Mouse (Mus musculus) thymus, adult 2 months (tissue): ENCODE measurements around the gene Srp9. TPM values are rescaled to one million over a fixed set of nuclear protein-coding genes. Genes with fewer than 3 reads are reported as not detected.

Experiments used
- DNase-seq: peaks from one replicate; pipeline ENCODE4 v3.0.0; 2021
- H3K27ac ChIP-seq: fragments of 200-500 bp; 2 replicates; pipeline ENCODE4 v1.5.1; 2012; ENCODE audit warnings: low read length, control low read depth; ENCODE audit not compliant: control insufficient read depth, insufficient read depth
- H3K27me3 ChIP-seq: fragments of 200-500 bp; 2 replicates; pipeline ENCODE4 v1.6.1; 2012; ENCODE audit warnings: mild to moderate bottlenecking, low read length, moderate library complexity, mixed read lengths; ENCODE audit not compliant: control insufficient read depth, insufficient read depth
- H3K36me3 ChIP-seq: fragments of 200-500 bp; 2 replicates; pipeline ENCODE4 v1.6.1; 2012; ENCODE audit warnings: mild to moderate bottlenecking, low read length, moderate library complexity; ENCODE audit not compliant: control insufficient read depth, insufficient read depth
- H3K4me1 ChIP-seq: fragments of 200-500 bp; replicated peaks from 2 replicates; pipeline ENCODE4 v1.6.1; 2012; ENCODE audit warnings: low read length; ENCODE audit not compliant: control insufficient read depth, insufficient read depth
- H3K4me3 ChIP-seq: fragments of 200-500 bp; 2 replicates; pipeline ENCODE4 v1.5.1; 2012; ENCODE audit warnings: mild to moderate bottlenecking, low read length, control low read depth, moderate library complexity; ENCODE audit not compliant: control insufficient read depth, insufficient read depth
- CTCF ChIP-seq: fragments of 200-500 bp; IDR thresholded peaks from 2 replicates; pipeline ENCODE4 v1.5.1; 2012; ENCODE audit warnings: mild to moderate bottlenecking, control low read depth, low read length, moderate library complexity, borderline replicate concordance; ENCODE audit not compliant: control insufficient read depth, poor library complexity, insufficient read depth; ENCODE audit errors: extremely low read depth
- POLR2A ChIP-seq: fragments of 200-500 bp; IDR thresholded peaks from 2 replicates; pipeline ENCODE4 v1.6.1; 2012; ENCODE audit warnings: mild to moderate bottlenecking, low read length, control low read depth, moderate library complexity; ENCODE audit not compliant: control insufficient read depth, poor library complexity, insufficient read depth; ENCODE audit errors: extremely low read depth
- WGBS: fragments of 180-500 bp; shearing (Covaris S2); methylation state at CpG from one replicate; pipeline ENCODE4 v1.1.7; 2018; 5-methylcytosine and 5-hydroxymethylcytosine counted together
- polyA plus RNA-seq: library from polyadenylated mRNA; depleted of rRNA; stranded (reverse); fragments of >200 nt; gene quantifications from 2 replicates; pipeline ENCODE4 v1.2.3, GENCODE M21; 2012

Gene Srp9
- polyA plus RNA-seq, 1 experiment, result 53.6 TPM

GRCm38 (mm10) chr1:182101468-182101867 is 23.1 kb upstream of the Srp9 start:
- TF ChIP-seq POLR2A, result no peak
- no peak for TF ChIP-seq CTCF
- Histone ChIP-seq H3K4me1 (peaks cover 7% of the 10 kb centered on the region; the same call in 1 of the 2 replicates), H3K4me3 (no peak overlapping the region), H3K27me3 (no peaks in the 10 kb centered on the region), H3K36me3 (no peaks in the 10 kb centered on the region), H3K27ac (no peak overlapping the region)
- DNase-seq, result no peak
- WGBS, result 87% methylated on average over 4 of the region's 4 CpGs

GRCm38 (mm10) chr1:182102706-182103105 is 21.8 kb upstream of the Srp9 start:
- Histone ChIP-seq H3K27me3 (no peaks in the 10 kb centered on the region), H3K27ac (no peak overlapping the region), H3K4me3 (no peak overlapping the region), H3K36me3 (no peaks in the 10 kb centered on the region), H3K4me1 (0 out of 2 replicates have a peak, but pooled peaks cover 4% of the 10 kb centered on the region)
- DNase-seq, result no peak
- TF ChIP-seq CTCF, result no peak

GRCm38 (mm10) chr1:182103436-182103835 is 21.1 kb upstream of the Srp9 start:
- H3K4me1 ChIP-seq, result peaks cover 8% of the 10 kb centered on the region
- H3K27ac ChIP-seq, result no peak overlapping the region
- TF ChIP-seq CTCF (no peak), POLR2A (no peak)
- DNase-seq, result no peak
- 95% methylated on average over 11 of the region's 11 CpGs for WGBS
- no peaks in the 10 kb centered on the region for H3K27me3 ChIP-seq
- H3K4me3 ChIP-seq, result no peak overlapping the region
- no peaks in the 10 kb centered on the region for H3K36me3 ChIP-seq

GRCm38 (mm10) chr1:182105023-182105422 is 19.5 kb upstream of the Srp9 start:
- H3K4me3 ChIP-seq, result no peak overlapping the region
- no peak for TF ChIP-seq POLR2A
- no peak for TF ChIP-seq CTCF
- H3K4me1 ChIP-seq, result peaks cover 14% of the 10 kb centered on the region
- no peaks in the 10 kb centered on the region for H3K36me3 ChIP-seq
- DNase-seq, result no peak
- H3K27ac ChIP-seq, result no peak overlapping the region
- no peaks in the 10 kb centered on the region for H3K27me3 ChIP-seq
- 88% methylated on average over 3 of the region's 3 CpGs for WGBS

GRCm38 (mm10) chr1:182107251-182107650 is 17.3 kb upstream of the Srp9 start:
- WGBS, result 98% methylated on average over 9 of the region's 9 CpGs
- DNase-seq, result no peak

GRCm38 (mm10) chr1:182108397-182109099 is 16.0 kb upstream of the Srp9 start:
- no peaks in the 10 kb centered on the region for H3K27me3 ChIP-seq
- H3K4me1 ChIP-seq, result peaks cover 16% of the 10 kb centered on the region
- H3K27ac ChIP-seq, result no peak overlapping the region; the same call in 1 of the 2 replicates
- no peaks in the 10 kb centered on the region for H3K36me3 ChIP-seq
- DNase-seq, result peak; percentile 21
- no peak for TF ChIP-seq POLR2A
- TF ChIP-seq CTCF, result no peak
- 0 out of 2 replicates have a peak overlapping the region, but pooled peaks have one; percentile 13 for H3K4me3 ChIP-seq
- 8% methylated on average over 13 of the region's 13 CpGs for WGBS

More at GRCm38 (mm10) chr1:182107251-182107650, 17.3 kb upstream of the Srp9 start:
- peaks cover 20% of the 10 kb centered on the region for H3K4me1 ChIP-seq
- H3K27ac ChIP-seq, result no peak overlapping the region
- H3K27me3 ChIP-seq, result no peaks in the 10 kb centered on the region
- TF ChIP-seq CTCF (no peak), POLR2A (no peak)
- no peaks in the 10 kb centered on the region for H3K36me3 ChIP-seq
- H3K4me3 ChIP-seq, result no peak overlapping the region

GRCm38 (mm10) chr1:182110185-182110584 is 14.4 kb upstream of the Srp9 start:
- Histone ChIP-seq H3K27ac (no peak overlapping the region), H3K4me3 (no peak overlapping the region), H3K27me3 (no peaks in the 10 kb centered on the region), H3K36me3 (no peaks in the 10 kb centered on the region), H3K4me1 (peaks cover 16% of the 10 kb centered on the region)
- no peak for DNase-seq
- 95% methylated on average over 11 of the region's 11 CpGs for WGBS
- no peak for TF ChIP-seq POLR2A
- no peak for TF ChIP-seq CTCF
